Mouse (Mus musculus) heart, adult 2 months (tissue): ENCODE data around the gene Inf2.

Experiments used
- CTCF ChIP-seq: fragments of 200-600 bp; IDR thresholded peaks from 2 replicates; pipeline ENCODE4 v1.8.1; 2022; ENCODE audit warnings: antibody characterized with exemption, mild to moderate bottlenecking, moderate library complexity
- EP300 ChIP-seq: fragments of 200-500 bp; IDR thresholded peaks from 2 replicates; pipeline ENCODE4 v1.6.1; 2011; ENCODE audit warnings: low read depth, low read length, control low read depth; ENCODE audit not compliant: insufficient read depth
- POLR2A ChIP-seq: fragments of 200-500 bp; IDR thresholded peaks from 2 replicates; pipeline ENCODE4 v1.6.1; 2011; ENCODE audit warnings: mild to moderate bottlenecking, low read depth, low read length, control low read depth; ENCODE audit not compliant: insufficient read depth

- TF ChIP-seq CTCF (no peak), POLR2A (no peak), EP300 (no peak)
These were observed 46.2 kb upstream of the Inf2 start for GRCm38 (mm10) chr12:112542257-112542919.
